Mouse (Mus musculus): Measurements from ENCODE around the gene Mtfmt.

GRCm38 (mm10) chr9:65464161-65464560 is 28.6 kb downstream of the Mtfmt start:
- no peak for TF ChIP-seq CTCF (IDR thresholded peaks at IDR 0.05)
- TF ChIP-seq EP300 (IDR thresholded peaks at IDR 0.05; ENCODE audit: insufficient read depth, low read depth, low read length), result no peak
- no peak for TF ChIP-seq POLR2A (IDR thresholded peaks at IDR 0.05; ENCODE audit: insufficient read depth, low read depth, low read length)

All from heart, adult 2 months (tissue).